In the genomic region with DNA sequence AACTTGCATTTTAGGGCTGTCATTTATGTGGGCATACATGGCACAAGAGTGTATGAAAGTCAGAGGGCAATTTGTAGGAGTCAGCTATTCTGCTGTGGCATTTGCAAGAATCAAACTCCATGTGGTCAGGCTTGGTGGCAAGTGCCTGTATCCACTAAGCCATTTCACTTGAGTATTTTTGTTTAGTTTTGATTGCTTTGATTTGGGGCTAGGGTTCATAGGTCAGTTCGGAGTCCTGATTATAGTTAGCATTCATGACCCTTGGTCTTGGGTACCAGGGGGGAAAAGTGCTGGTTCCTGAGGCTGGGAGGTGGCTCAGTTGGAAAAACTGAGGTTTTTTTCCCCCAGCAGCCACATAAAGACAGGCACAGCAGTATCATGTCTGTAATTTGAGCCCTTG, we compare ENCODE assay signal across 23 mouse cellular contexts. TPM values are rescaled to one million over a fixed set of nuclear protein-coding genes. Genes with fewer than 3 reads are reported as not detected.
DNase-seq lines count a peak whose midpoint lies in the region; ATAC-seq and TF ChIP-seq lines count a peak whose summit lies in the region.
"Had no signal": no experiment of that assay in that cellular context is flagged by ENCODE, and none has a peak within 500 bp of the region (broad histone marks: within the 10 kb centered on the region; RNA-seq: fewer than 3 reads in every experiment).

No protein-coding gene starts in this region.

- H3K27me3 ChIP-seq in heart, embryonic 10.5 days (ENCODE audit: insufficient read depth, poor library complexity, severe bottlenecking): no peaks in the 10 kb centered on the region
- no peaks in the 10 kb centered on the region for H3K27me3 ChIP-seq in heart, embryonic 11.5 days (ENCODE audit: control insufficient read depth, insufficient read depth, low read length)
- no peaks in the 10 kb centered on the region for H3K27me3 ChIP-seq in lung, embryonic 14.5 days (ENCODE audit: insufficient read depth, low read length)
- no peaks in the 10 kb centered on the region for H3K27me3 ChIP-seq in intestine, embryonic 16.5 days (replicated peaks; ENCODE audit: control insufficient read depth, insufficient read depth, low read length)
- H3K27me3 ChIP-seq in midbrain, embryonic 16.5 days (ENCODE audit: control insufficient read depth, insufficient read depth, low read depth, low read length): no peaks in the 10 kb centered on the region
- H3K27me3 ChIP-seq: embryonic facial prominence, embryonic 12.5 days; heart, embryonic 15.5 days; hindbrain, embryonic 15.5 days; midbrain, embryonic 15.5 days; Patski had no signal

- peaks cover 23% of the 10 kb centered on the region for H3K4me1 ChIP-seq in heart, embryonic 10.5 days
- H3K4me1 ChIP-seq in heart, embryonic 11.5 days (ENCODE audit: control insufficient read depth, insufficient read depth, low read length): peaks cover 13% of the 10 kb centered on the region
- H3K4me1 ChIP-seq in lung, embryonic 14.5 days (ENCODE audit: insufficient read depth): peaks cover 8% of the 10 kb centered on the region
- H3K4me1 ChIP-seq in intestine, embryonic 16.5 days (ENCODE audit: control insufficient read depth, insufficient read depth, low read length): peaks cover 25% of the 10 kb centered on the region
- peaks cover 29% of the 10 kb centered on the region for H3K4me1 ChIP-seq in midbrain, embryonic 16.5 days (ENCODE audit: control insufficient read depth, insufficient read depth, low read length)

- H3K4me2 ChIP-seq in heart, embryonic 11.5 days: no peak overlapping the region
- 0 out of 2 replicates have a peak overlapping the region, but pooled peaks have one; percentile 7 for H3K4me2 ChIP-seq in lung, embryonic 14.5 days
- H3K4me2 ChIP-seq in intestine, embryonic 16.5 days (ENCODE audit: low read depth, low read length): no peak overlapping the region
- H3K4me2 ChIP-seq in midbrain, embryonic 16.5 days (ENCODE audit: low read length): no peak overlapping the region
- H3K4me2 ChIP-seq: embryonic facial prominence, embryonic 12.5 days; heart, embryonic 15.5 days; hindbrain, embryonic 15.5 days; midbrain, embryonic 15.5 days had no signal

- no peaks in the 10 kb centered on the region for H3K9me3 ChIP-seq in heart, embryonic 10.5 days
- H3K9me3 ChIP-seq in heart, embryonic 11.5 days (replicated peaks; ENCODE audit: control insufficient read depth, low read length): no peaks in the 10 kb centered on the region
- no peaks in the 10 kb centered on the region for H3K9me3 ChIP-seq in lung, embryonic 14.5 days (ENCODE audit: low read depth, low read length)
- H3K9me3 ChIP-seq in intestine, embryonic 16.5 days (ENCODE audit: control insufficient read depth, low read length): no peaks in the 10 kb centered on the region
- no peaks in the 10 kb centered on the region for H3K9me3 ChIP-seq in midbrain, embryonic 16.5 days (replicated peaks; ENCODE audit: control insufficient read depth, low read length, poor library complexity, severe bottlenecking)
- H3K9me3 ChIP-seq: embryonic facial prominence, embryonic 12.5 days; heart, embryonic 15.5 days; hindbrain, embryonic 15.5 days; midbrain, embryonic 15.5 days had no signal

- H3K27ac ChIP-seq in heart, embryonic 10.5 days: no peak overlapping the region
- no peak overlapping the region for H3K27ac ChIP-seq in heart, embryonic 11.5 days (ENCODE audit: low read depth, low read length)
- no peak overlapping the region for H3K27ac ChIP-seq in lung, embryonic 14.5 days (ENCODE audit: low read depth)
- H3K27ac ChIP-seq in intestine, embryonic 16.5 days (ENCODE audit: low read length): no peak overlapping the region
- no peak overlapping the region for H3K27ac ChIP-seq in midbrain, embryonic 16.5 days (ENCODE audit: low read length)
- H3K27ac ChIP-seq: embryonic facial prominence, embryonic 12.5 days; heart, embryonic 15.5 days; hindbrain, embryonic 15.5 days; liver, embryonic 14.5 days; midbrain, embryonic 15.5 days had no signal

- ATAC-seq in heart, embryonic 11.5 days (replicated peaks; ENCODE audit: insufficient number of reproducible peaks, low FRiP score, low TSS enrichment): no peak
- no peak for ATAC-seq in lung, embryonic 14.5 days (ENCODE audit: insufficient read depth)
- ATAC-seq in intestine, embryonic 16.5 days: no peak
- no peak for ATAC-seq in midbrain, embryonic 16.5 days
- ATAC-seq in megakaryocyte-erythroid progenitor cell, adult 5-6 weeks (replicated peaks; ENCODE audit: low FRiP score, low TSS enrichment, poor library complexity, severe bottlenecking): no peak
- ATAC-seq: activated CD4-positive, CD25-positive, alpha-beta regulatory T cell, adult 4 months; forebrain, postnatal 0 days; midbrain, embryonic 15.5 days; Patski had no signal

- peaks cover 33% of the 10 kb centered on the region for H3K36me3 ChIP-seq in heart, embryonic 10.5 days
- peaks cover 21% of the 10 kb centered on the region for H3K36me3 ChIP-seq in heart, embryonic 11.5 days (ENCODE audit: control insufficient read depth, insufficient read depth, low read length)
- H3K36me3 ChIP-seq in lung, embryonic 14.5 days (ENCODE audit: insufficient read depth): peaks cover 35% of the 10 kb centered on the region
- H3K36me3 ChIP-seq in intestine, embryonic 16.5 days (ENCODE audit: control insufficient read depth, insufficient read depth, low read length): peaks cover 19% of the 10 kb centered on the region
- peaks cover 7% of the 10 kb centered on the region for H3K36me3 ChIP-seq in midbrain, embryonic 16.5 days (ENCODE audit: control insufficient read depth, insufficient read depth, low read length)

- DNase-seq in heart, embryonic 10.5 days (ENCODE audit: low spot score): no peak
- DNase-seq in lung, embryonic 14.5 days: no peak
- DNase-seq in lung, postnatal 25 days (ENCODE audit: low spot score): no peak
- DNase-seq in spleen, postnatal 14 days (ENCODE audit: low spot score in 2 of 2): no peak
- DNase-seq: adrenal gland, postnatal 14 days; cerebellum, adult 9-11 months; forebrain, postnatal 0 days; heart, postnatal 4 days; kidney, postnatal 4 days; lung, postnatal 10 days; right cerebral cortex, postnatal 25 days; thymus, adult 2 months had no signal

- 0 out of 2 replicates have a peak overlapping the region, but pooled peaks have one; percentile 1 for H3K4me3 ChIP-seq in heart, embryonic 10.5 days
- no peak overlapping the region for H3K4me3 ChIP-seq in heart, embryonic 11.5 days (ENCODE audit: low read depth, low read length)
- no peak overlapping the region for H3K4me3 ChIP-seq in lung, embryonic 14.5 days (ENCODE audit: low read depth, low read length)
- H3K4me3 ChIP-seq in intestine, embryonic 16.5 days (ENCODE audit: low read length): no peak overlapping the region
- H3K4me3 ChIP-seq in midbrain, embryonic 16.5 days (ENCODE audit: low read depth, low read length): no peak overlapping the region
- H3K4me3 ChIP-seq: embryonic facial prominence, embryonic 12.5 days; heart, embryonic 15.5 days; hindbrain, embryonic 15.5 days; midbrain, embryonic 15.5 days had no signal

- H3K9ac ChIP-seq in heart, embryonic 11.5 days (ENCODE audit: low read depth, low read length): no peak overlapping the region
- no peak overlapping the region for H3K9ac ChIP-seq in lung, embryonic 14.5 days
- 0 out of 2 replicates have a peak overlapping the region, but pooled peaks have one; percentile 8 for H3K9ac ChIP-seq in intestine, embryonic 16.5 days (ENCODE audit: low read depth, low read length)
- no peak overlapping the region for H3K9ac ChIP-seq in midbrain, embryonic 16.5 days (ENCODE audit: low read depth, low read length)
- H3K9ac ChIP-seq: embryonic facial prominence, embryonic 12.5 days; forebrain, postnatal 0 days; heart, embryonic 15.5 days; hindbrain, embryonic 15.5 days; liver, embryonic 14.5 days; midbrain, embryonic 15.5 days had no signal

- TF ChIP-seq CTCF in lung, embryonic 14.5 days (IDR thresholded peaks at IDR 0.05; ENCODE audit: low read depth): no peak

- WGBS in heart, embryonic 10.5 days: 83% methylated on average over 1 of the region's 1 CpGs
- 94% methylated on average over 1 of the region's 1 CpGs for WGBS in heart, embryonic 11.5 days (ENCODE audit: insufficient replicate concordance)
- 77% methylated on average over 1 of the region's 1 CpGs for WGBS in lung, embryonic 14.5 days
- 79% methylated on average over 1 of the region's 1 CpGs for WGBS in intestine, embryonic 16.5 days
- WGBS in midbrain, embryonic 16.5 days: 96% methylated on average over 1 of the region's 1 CpGs

RNA-seq across cellular contexts. Expression of a gene that starts 2.9 kb away (rescaled TPM):
- polyA plus RNA-seq in heart, embryonic 10.5 days (2016; fragmentation: Nextera tagmentation; extraction: Ambion mirVana): 3.0 and 3.3 TPM in 2 replicates
- polyA plus RNA-seq in heart, embryonic 11.5 days (2014; fragmentation: Nextera tagmentation; extraction: Ambion mirVana): 3.3 and 3.6 TPM in 2 replicates
- polyA plus RNA-seq in lung, embryonic 14.5 days (2014; fragmentation: Nextera tagmentation; extraction: Ambion mirVana): 3.5 and 3.8 TPM in 2 replicates
- 1.7 and 1.8 TPM in 2 replicates for polyA plus RNA-seq in intestine, embryonic 16.5 days (2015; fragmentation: Nextera tagmentation; extraction: Ambion mirVana)
- 3.1 and 4.3 TPM in 2 replicates for polyA plus RNA-seq in midbrain, embryonic 16.5 days (2015; fragmentation: Nextera tagmentation; extraction: Ambion mirVana)
- total RNA-seq in megakaryocyte-erythroid progenitor cell, adult 5-6 weeks (2014; fragmentation: Nextera tagmentation): 0.87 and 8.1 TPM in 2 replicates
- total RNA-seq in megakaryocyte-erythroid progenitor cell, adult 5-6 weeks (2017): 0.66 and 0.88 TPM in 2 replicates

RNA-seq across cellular contexts. Expression of a gene that starts 3.2 kb away (rescaled TPM):
- polyA plus RNA-seq in heart, embryonic 10.5 days (2016; fragmentation: Nextera tagmentation; extraction: Ambion mirVana): 737 and 843 TPM in 2 replicates
- 744 and 805 TPM in 2 replicates for polyA plus RNA-seq in heart, embryonic 11.5 days (2014; fragmentation: Nextera tagmentation; extraction: Ambion mirVana)
- polyA plus RNA-seq in lung, embryonic 14.5 days (2014; fragmentation: Nextera tagmentation; extraction: Ambion mirVana): 1,015 and 1,080 TPM in 2 replicates
- 818 and 903 TPM in 2 replicates for polyA plus RNA-seq in intestine, embryonic 16.5 days (2015; fragmentation: Nextera tagmentation; extraction: Ambion mirVana)
- polyA plus RNA-seq in midbrain, embryonic 16.5 days (2015; fragmentation: Nextera tagmentation; extraction: Ambion mirVana): 387 and 410 TPM in 2 replicates
- total RNA-seq in megakaryocyte-erythroid progenitor cell, adult 5-6 weeks (2014; fragmentation: Nextera tagmentation): 3,282 and 3,383 TPM in 2 replicates
- total RNA-seq in megakaryocyte-erythroid progenitor cell, adult 5-6 weeks (2017): 1,974 and 2,153 TPM in 2 replicates

RNA-seq across cellular contexts. Expression of a gene that starts 3.5 kb away (rescaled TPM):
- polyA plus RNA-seq in heart, embryonic 10.5 days (2016; fragmentation: Nextera tagmentation; extraction: Ambion mirVana): 1.8 and 2.4 TPM in 2 replicates
- polyA plus RNA-seq in heart, embryonic 11.5 days (2014; fragmentation: Nextera tagmentation; extraction: Ambion mirVana): 1.7 and 1.9 TPM in 2 replicates
- polyA plus RNA-seq in lung, embryonic 14.5 days (2014; fragmentation: Nextera tagmentation; extraction: Ambion mirVana): 2.6 TPM in 2 replicates
- 1.7 and 1.9 TPM in 2 replicates for polyA plus RNA-seq in intestine, embryonic 16.5 days (2015; fragmentation: Nextera tagmentation; extraction: Ambion mirVana)
- polyA plus RNA-seq in midbrain, embryonic 16.5 days (2015; fragmentation: Nextera tagmentation; extraction: Ambion mirVana): 7.6 and 7.8 TPM in 2 replicates
- total RNA-seq in megakaryocyte-erythroid progenitor cell, adult 5-6 weeks (2014; fragmentation: Nextera tagmentation): 1.4 TPM in 1 of 2 replicates, not detected in the other
- total RNA-seq in megakaryocyte-erythroid progenitor cell, adult 5-6 weeks (2017): 0.04 and 0.89 TPM in 2 replicates
